Mouse (Mus musculus) bone marrow, adult 2 months (tissue): ENCODE results near the gene Syn3.

Experiments used
- CTCF ChIP-seq: fragments of 200-500 bp; IDR thresholded peaks from 2 replicates; pipeline ENCODE4 v1.5.1; 2011; ENCODE audit warnings: low read length, control low read depth; ENCODE audit not compliant: control insufficient read depth, insufficient read depth
- POLR2A ChIP-seq: fragments of 200-500 bp; IDR thresholded peaks from 2 replicates; pipeline ENCODE4 v1.6.1; 2011; ENCODE audit warnings: low read depth, mild to moderate bottlenecking, control low read depth, low read length, borderline replicate concordance; ENCODE audit not compliant: control insufficient read depth

DNA sequence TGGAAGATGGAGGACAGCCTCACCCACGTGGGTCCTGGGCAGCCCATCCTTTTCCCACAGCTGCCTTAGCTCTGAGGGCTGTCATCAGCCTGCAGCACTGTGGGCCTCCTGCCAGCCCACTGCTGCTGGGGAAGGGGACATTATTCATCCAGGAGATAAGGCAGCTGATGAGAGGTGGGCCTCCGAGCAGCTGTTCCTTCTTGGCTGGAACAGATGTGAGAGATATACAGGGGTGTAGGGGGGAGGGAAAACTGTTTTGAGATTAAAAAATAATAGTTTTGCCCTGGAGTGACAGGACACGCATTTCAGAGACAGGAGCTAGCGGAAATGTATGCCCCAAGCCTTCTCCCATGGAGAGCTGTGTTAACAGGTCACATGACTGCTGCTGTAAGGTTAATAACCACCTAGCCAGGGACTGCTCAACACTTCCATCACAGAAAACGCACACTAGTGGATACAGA, 133.0 kb downstream of the Syn3 start:
- no peak for TF ChIP-seq CTCF
- no peak for TF ChIP-seq POLR2A
